Mouse (Mus musculus) neural tube, embryonic 11.5 days (tissue): ENCODE data around the gene Milr1. TPM values are rescaled to one million over a fixed set of nuclear protein-coding genes. Genes with fewer than 3 reads are reported as not detected.
"Not testable (repeated sequence)": the region's sequence is repeated elsewhere in the genome, so short reads cannot be mapped to it uniquely, and the experiment has no call there.

ENCODE experiments used
- ATAC-seq: fragments of 200-750 bp; cut with Nextera tagmentation; 2 replicates; pipeline ENCODE4 v1.8.0; 2017; ENCODE audit warnings: moderate number of reproducible peaks, mild to moderate bottlenecking, moderate TSS enrichment, moderate library complexity; ENCODE audit not compliant: insufficient read depth, low FRiP score, low TSS enrichment
- DNase-seq: peaks from one replicate; pipeline ENCODE4 v3.0.0-alpha.2; 2015; ENCODE audit warnings: low spot score
- H3K27ac ChIP-seq: fragments of 300-500 bp; sonication (generic); 2 replicates; pipeline ENCODE4 v1.5.1; 2014; ENCODE audit warnings: low read depth, mild to moderate bottlenecking, low read length
- H3K27me3 ChIP-seq: fragments of 300-500 bp; sonication (generic); 2 replicates; pipeline ENCODE4 v1.6.1; 2014; ENCODE audit warnings: mild to moderate bottlenecking, low read length, mixed read lengths; ENCODE audit not compliant: control insufficient read depth, insufficient read depth
- H3K36me3 ChIP-seq: fragments of 300-500 bp; sonication (generic); 2 replicates; pipeline ENCODE4 v1.6.1; 2014; ENCODE audit warnings: mild to moderate bottlenecking, low read length, moderate library complexity, mixed read lengths; ENCODE audit not compliant: control insufficient read depth, insufficient read depth
- H3K4me1 ChIP-seq: fragments of 300-500 bp; sonication (generic); 2 replicates; pipeline ENCODE4 v1.6.1; 2014; ENCODE audit warnings: low read length, mixed read lengths; ENCODE audit not compliant: control insufficient read depth, insufficient read depth
- H3K4me2 ChIP-seq: fragments of 300-500 bp; sonication (generic); 2 replicates; pipeline ENCODE4 v1.6.1; 2014; ENCODE audit warnings: low read depth, mild to moderate bottlenecking, moderate library complexity
- H3K4me3 ChIP-seq: fragments of 300-500 bp; sonication (generic); 2 replicates; pipeline ENCODE4 v1.5.1; 2014; ENCODE audit warnings: low read depth, low read length
- H3K9ac ChIP-seq: fragments of 300-500 bp; sonication (generic); 2 replicates; pipeline ENCODE4 v1.6.1; 2014; ENCODE audit warnings: mild to moderate bottlenecking, low read length
- H3K9me3 ChIP-seq: fragments of 300-500 bp; sonication (generic); 2 replicates; pipeline ENCODE4 v1.6.1; 2016; ENCODE audit warnings: low read length; ENCODE audit not compliant: control insufficient read depth
- WGBS: fragments of 180-500 bp; shearing (Covaris S2); extraction: QIAGEN DNeasy Blood & Tissue Kit; methylation state at CpG from one replicate; pipeline ENCODE4 v1.1.7; 2014; 5-methylcytosine and 5-hydroxymethylcytosine counted together
- polyA plus RNA-seq: library from polyadenylated mRNA; unstranded; fragments of >200 nt; fragmentation: Nextera tagmentation; extraction: Ambion mirVana; gene quantifications from 2 replicates; pipeline ENCODE4 v1.2.1, GENCODE M21; 2014

Gene Milr1
- polyA plus RNA-seq, 1 experiment from 2014 or later: 0.61 TPM

GRCm38 (mm10) chr11:106777395-106777794, 26.4 kb downstream of the Milr1 start:
- H3K4me3 ChIP-seq: no peak overlapping the region
- H3K9me3 ChIP-seq: no peaks in the 10 kb centered on the region
- no peaks in the 10 kb centered on the region for H3K4me1 ChIP-seq
- 90% methylated on average over 3 of the region's 3 CpGs for WGBS
- ATAC-seq (no peak), DNase-seq (no peak)
- H3K27me3 ChIP-seq: no peaks in the 10 kb centered on the region
- no peak overlapping the region for H3K9ac ChIP-seq
- peaks cover 3% of the 10 kb centered on the region for H3K36me3 ChIP-seq
- no peak overlapping the region for H3K4me2 ChIP-seq
- H3K27ac ChIP-seq: no peak overlapping the region

GRCm38 (mm10) chr11:106778132-106778531, 27.1 kb downstream of the Milr1 start:
- no peak overlapping the region for H3K27ac ChIP-seq
- no peak for DNase-seq
- 89% methylated on average over 7 of the region's 7 CpGs for WGBS
- H3K4me1 ChIP-seq: peaks cover 3% of the 10 kb centered on the region; the same call in 1 of the 2 replicates
- no peak overlapping the region for H3K9ac ChIP-seq
- no peaks in the 10 kb centered on the region for H3K27me3 ChIP-seq
- H3K4me3 ChIP-seq: no peak overlapping the region
- H3K4me2 ChIP-seq: no peak overlapping the region
- H3K36me3 ChIP-seq: peaks cover 8% of the 10 kb centered on the region
- ATAC-seq: no peak
- no peaks in the 10 kb centered on the region for H3K9me3 ChIP-seq

GRCm38 (mm10) chr11:106778589-106779387, 27.8 kb downstream of the Milr1 start:
- Histone ChIP-seq H3K4me2 (peak overlapping the region; percentile 87), H3K9me3 (no peaks in the 10 kb centered on the region), H3K27me3 (no peaks in the 10 kb centered on the region), H3K27ac (peak overlapping the region; percentile 83), H3K4me3 (peak overlapping the region; percentile 79), H3K4me1 (peaks cover 3% of the 10 kb centered on the region; the same call in 1 of the 2 replicates), H3K36me3 (peaks cover 11% of the 10 kb centered on the region), H3K9ac (peak overlapping the region; percentile 91)
- WGBS: 3% methylated on average over 39 of the region's 39 CpGs
- DNase-seq (no peak), ATAC-seq (no peak; the same call in none of the 2 replicates)

- WGBS: 2% methylated on average over 30 of the region's 30 CpGs
- Histone ChIP-seq H3K27ac (peak within 1 kb of the TSS; percentile 83), H3K4me1 (peaks cover 3% of the 10 kb centered on the region; the same call in 1 of the 2 replicates), H3K36me3 (peaks cover 13% of the 10 kb centered on the region), H3K9ac (peak within 1 kb of the TSS; percentile 91), H3K9me3 (no peaks in the 10 kb centered on the region), H3K4me3 (peak within 1 kb of the TSS; percentile 79), H3K27me3 (no peaks in the 10 kb centered on the region), H3K4me2 (peak within 1 kb of the TSS; percentile 87)
- DNase-seq (peak; percentile 92), ATAC-seq (peak; percentile 98)
Observed at GRCm38 (mm10) chr11:106779388-106780088, 28.5 kb downstream of the Milr1 start, which contains the start of gene Polg2. Polg2 (minus strand) TSS chr11:106779537.

- peaks cover 13% of the 10 kb centered on the region for H3K36me3 ChIP-seq
- 69% methylated on average over 4 of the region's 4 CpGs for WGBS
- no peaks in the 10 kb centered on the region for H3K9me3 ChIP-seq
- no peak overlapping the region for H3K27ac ChIP-seq
- H3K4me2 ChIP-seq: peak overlapping the region; percentile 12
- no peak for DNase-seq
- ATAC-seq: no peak; the same call in 1 of the 2 replicates
- no peak overlapping the region for H3K9ac ChIP-seq
- H3K4me3 ChIP-seq: no peak overlapping the region
- H3K27me3 ChIP-seq: no peaks in the 10 kb centered on the region
- H3K4me1 ChIP-seq: peaks cover 3% of the 10 kb centered on the region; the same call in 1 of the 2 replicates
Observed at GRCm38 (mm10) chr11:106780089-106780425, 29.0 kb downstream of the Milr1 start.

GRCm38 (mm10) chr11:106780590-106781220, 29.7 kb downstream of the Milr1 start:
- whole genome bisulfite sequencing: 81% methylated on average over 6 of the region's 6 CpGs
- ATAC-seq: no peak

GRCm38 (mm10) chr11:106782271-106782670, 31.2 kb downstream of the Milr1 start:
- H3K27me3 ChIP-seq, H3K4me3 ChIP-seq, H3K4me1 ChIP-seq, H3K4me2 ChIP-seq, H3K27ac ChIP-seq, DNase-seq, ATAC-seq, H3K9me3 ChIP-seq, H3K9ac ChIP-seq: not testable (repeated sequence)
- H3K36me3 ChIP-seq: peaks cover 13% of the 10 kb centered on the region
- 92% methylated on average over 7 of the region's 7 CpGs for WGBS

More at GRCm38 (mm10) chr11:106780590-106781220, 29.7 kb downstream of the Milr1 start:
- Histone ChIP-seq H3K4me2 (no peak overlapping the region), H3K27ac (no peak overlapping the region), H3K9ac (no peak overlapping the region), H3K4me3 (no peak overlapping the region), H3K36me3 (peaks cover 13% of the 10 kb centered on the region), H3K9me3 (no peaks in the 10 kb centered on the region), H3K4me1 (peaks cover 3% of the 10 kb centered on the region; the same call in 1 of the 2 replicates), H3K27me3 (no peaks in the 10 kb centered on the region)
- no peak for DNase-seq

GRCm38 (mm10) chr11:106782841-106783764, 32.1 kb downstream of the Milr1 start:
- Histone ChIP-seq H3K9me3 (no peaks in the 10 kb centered on the region), H3K27ac (no peak overlapping the region), H3K4me1 (peaks cover 8% of the 10 kb centered on the region), H3K9ac (no peak overlapping the region), H3K4me2 (no peak overlapping the region), H3K4me3 (no peak overlapping the region), H3K36me3 (peaks cover 13% of the 10 kb centered on the region), H3K27me3 (no peaks in the 10 kb centered on the region)
- 87% methylated on average over 9 of the region's 9 CpGs for WGBS
- DNase-seq: no peak
- no peak for ATAC-seq
